Mouse (Mus musculus) limb, embryonic 15.5 days (tissue): ENCODE measurements around the gene Unc13c. TPM values are rescaled to one million over a fixed set of nuclear protein-coding genes. Genes with fewer than 3 reads are reported as not detected.

Experiments
- ATAC-seq: fragments of 200-750 bp; cut with Nextera tagmentation; 2 replicates; pipeline ENCODE4 v1.8.0; 2017; ENCODE audit warnings: low read depth, moderate TSS enrichment; ENCODE audit not compliant: insufficient number of reproducible peaks, low FRiP score, low TSS enrichment
- H3K27ac ChIP-seq: fragments of 300-500 bp; sonication (generic); 2 replicates; pipeline ENCODE4 v1.5.1; 2015; ENCODE audit warnings: moderate library complexity, mild to moderate bottlenecking, inconsistent platforms
- H3K27me3 ChIP-seq: fragments of 300-500 bp; sonication (generic); 2 replicates; pipeline ENCODE4 v1.6.1; 2015; ENCODE audit warnings: inconsistent platforms
- H3K36me3 ChIP-seq: fragments of 300-500 bp; sonication (generic); 2 replicates; pipeline ENCODE4 v1.6.1; 2015; ENCODE audit warnings: inconsistent platforms
- H3K4me1 ChIP-seq: fragments of 300-500 bp; sonication (generic); 2 replicates; pipeline ENCODE4 v1.6.1; 2015; ENCODE audit warnings: inconsistent platforms
- H3K4me2 ChIP-seq: fragments of 300-500 bp; sonication (generic); 2 replicates; pipeline ENCODE4 v1.6.1; 2015; ENCODE audit warnings: mild to moderate bottlenecking, inconsistent platforms
- H3K4me3 ChIP-seq: fragments of 300-500 bp; sonication (generic); 2 replicates; pipeline ENCODE4 v1.5.1; 2015; ENCODE audit warnings: mild to moderate bottlenecking, inconsistent platforms
- H3K9ac ChIP-seq: fragments of 300-500 bp; sonication (generic); 2 replicates; pipeline ENCODE4 v1.6.1; 2015; ENCODE audit warnings: inconsistent platforms
- H3K9me3 ChIP-seq: fragments of 300-500 bp; sonication (generic); 2 replicates; pipeline ENCODE4 v1.6.1; 2016; ENCODE audit warnings: inconsistent platforms
- WGBS: fragments of 180-500 bp; shearing (Covaris S2); methylation state at CpG from one replicate; pipeline ENCODE4 v1.1.7; 2015; 5-methylcytosine and 5-hydroxymethylcytosine counted together
- polyA plus RNA-seq: library from polyadenylated mRNA; unstranded; fragments of >200 nt; fragmentation: Nextera tagmentation; extraction: Ambion mirVana; gene quantifications from 2 replicates; pipeline ENCODE4 v1.2.1, GENCODE M21; 2015

Unc13c gene
- polyA plus RNA-seq, 1 experiment from 2014 or later: 1.1 TPM

DNA sequence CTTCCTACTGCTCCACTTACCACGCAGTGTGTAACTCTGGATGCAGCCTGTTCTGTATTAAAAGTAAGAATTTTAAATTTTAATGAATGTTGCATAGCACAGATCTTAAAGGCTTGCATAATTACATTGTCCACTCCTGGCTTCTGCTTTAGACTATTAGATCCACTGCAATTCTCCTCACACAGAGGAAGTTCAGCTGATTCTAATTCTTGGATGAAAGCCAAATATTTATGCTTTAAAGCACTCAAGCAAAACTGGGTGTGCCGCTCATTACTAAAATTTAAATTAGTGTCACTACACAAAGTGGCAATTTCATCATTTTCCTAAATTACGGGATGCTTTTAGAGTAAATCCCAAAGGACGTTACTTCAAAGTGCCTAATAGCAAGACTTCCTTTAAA lies 17.2 kb downstream of the Unc13c start:
- Histone ChIP-seq H3K9me3 (no peaks in the 10 kb centered on the region), H3K4me1 (no peaks in the 10 kb centered on the region), H3K27me3 (no peaks in the 10 kb centered on the region), H3K4me2 (no peak overlapping the region), H3K4me3 (no peak overlapping the region), H3K27ac (no peak overlapping the region), H3K9ac (no peak overlapping the region), H3K36me3 (no peaks in the 10 kb centered on the region)
- ATAC-seq: no peak
- WGBS: 65% methylated on average over 4 of the region's 4 CpGs

DNA sequence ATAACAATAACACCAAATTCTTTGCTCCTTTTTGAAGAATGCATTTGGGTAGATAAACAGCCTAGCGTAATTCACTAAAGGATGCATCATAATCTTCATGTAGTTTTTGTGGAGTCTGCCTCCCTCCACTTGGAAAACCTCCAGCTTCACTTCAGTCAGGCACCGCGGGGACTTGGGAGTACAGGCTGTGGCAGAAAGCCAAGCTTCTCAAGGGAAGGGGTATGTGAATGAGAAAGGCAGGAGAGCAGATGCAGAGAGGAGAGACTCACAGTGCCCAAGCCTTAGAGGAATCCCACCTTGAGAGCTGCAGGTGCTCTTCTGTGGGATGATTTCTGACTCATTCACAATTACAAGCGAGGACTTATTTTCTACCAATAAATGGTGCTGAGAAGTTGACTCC lies 33.9 kb downstream of the Unc13c start:
- Histone ChIP-seq H3K27ac (no peak overlapping the region), H3K4me1 (no peaks in the 10 kb centered on the region), H3K4me2 (no peak overlapping the region), H3K9me3 (no peaks in the 10 kb centered on the region), H3K27me3 (no peaks in the 10 kb centered on the region), H3K4me3 (no peak overlapping the region), H3K9ac (no peak overlapping the region), H3K36me3 (no peaks in the 10 kb centered on the region)
- WGBS: 44% methylated on average over 4 of the region's 4 CpGs
- ATAC-seq: no peak

DNA sequence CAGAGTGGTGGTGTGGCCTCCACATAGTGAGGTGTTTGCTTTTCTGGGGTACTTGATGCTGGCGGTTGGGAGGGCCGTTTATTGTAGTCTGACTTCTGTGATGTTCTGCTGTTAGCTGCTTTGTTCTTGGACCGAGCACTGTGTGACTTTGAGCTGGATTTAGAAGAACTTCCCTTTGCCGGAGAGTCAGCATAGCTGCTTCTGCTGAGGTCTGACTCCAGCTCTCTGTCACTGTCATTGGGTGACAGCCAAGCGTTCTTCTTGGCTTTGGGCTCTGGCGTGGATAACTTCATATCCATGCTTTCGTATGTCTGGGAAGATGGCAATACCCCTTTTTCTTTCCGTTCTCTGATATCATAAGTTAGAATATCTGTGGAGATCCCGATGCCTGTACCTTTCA lies 36.8 kb downstream of the Unc13c start:
- H3K9ac ChIP-seq: no peak overlapping the region
- H3K4me2 ChIP-seq: no peak overlapping the region
- no peak for ATAC-seq
- WGBS: 92% methylated on average over 9 of the region's 9 CpGs
- H3K9me3 ChIP-seq: no peaks in the 10 kb centered on the region
- H3K27ac ChIP-seq: no peak overlapping the region
- H3K27me3 ChIP-seq: no peaks in the 10 kb centered on the region
- H3K36me3 ChIP-seq: no peaks in the 10 kb centered on the region
- no peak overlapping the region for H3K4me3 ChIP-seq
- H3K4me1 ChIP-seq: no peaks in the 10 kb centered on the region

DNA sequence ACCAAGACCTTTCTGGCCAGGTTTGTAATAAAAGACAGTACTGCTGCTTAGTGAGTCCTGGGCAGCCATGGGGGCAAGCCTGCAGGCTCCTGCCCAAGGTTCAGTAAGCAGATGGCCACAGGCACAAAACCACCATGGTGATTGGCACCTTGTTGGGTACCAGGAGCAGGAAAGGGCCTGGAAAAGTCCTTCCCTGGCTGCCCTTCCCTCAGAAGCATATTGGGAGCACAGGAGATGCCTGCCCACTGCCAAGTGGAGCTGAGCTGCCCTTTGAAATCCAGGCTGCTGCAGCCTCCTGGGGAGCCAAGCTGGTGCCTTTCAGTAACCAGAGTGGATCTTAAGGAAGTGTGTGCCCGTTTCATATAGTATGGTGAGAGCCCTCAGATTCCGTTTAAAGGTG lies 41.5 kb downstream of the Unc13c start:
- Histone ChIP-seq H3K4me1 (no peaks in the 10 kb centered on the region), H3K9ac (no peak overlapping the region), H3K4me3 (no peak overlapping the region), H3K27me3 (no peaks in the 10 kb centered on the region), H3K4me2 (no peak overlapping the region), H3K9me3 (no peaks in the 10 kb centered on the region), H3K27ac (no peak overlapping the region), H3K36me3 (no peaks in the 10 kb centered on the region)
- WGBS: 82% methylated on average over 2 of the region's 2 CpGs
- no peak for ATAC-seq

DNA sequence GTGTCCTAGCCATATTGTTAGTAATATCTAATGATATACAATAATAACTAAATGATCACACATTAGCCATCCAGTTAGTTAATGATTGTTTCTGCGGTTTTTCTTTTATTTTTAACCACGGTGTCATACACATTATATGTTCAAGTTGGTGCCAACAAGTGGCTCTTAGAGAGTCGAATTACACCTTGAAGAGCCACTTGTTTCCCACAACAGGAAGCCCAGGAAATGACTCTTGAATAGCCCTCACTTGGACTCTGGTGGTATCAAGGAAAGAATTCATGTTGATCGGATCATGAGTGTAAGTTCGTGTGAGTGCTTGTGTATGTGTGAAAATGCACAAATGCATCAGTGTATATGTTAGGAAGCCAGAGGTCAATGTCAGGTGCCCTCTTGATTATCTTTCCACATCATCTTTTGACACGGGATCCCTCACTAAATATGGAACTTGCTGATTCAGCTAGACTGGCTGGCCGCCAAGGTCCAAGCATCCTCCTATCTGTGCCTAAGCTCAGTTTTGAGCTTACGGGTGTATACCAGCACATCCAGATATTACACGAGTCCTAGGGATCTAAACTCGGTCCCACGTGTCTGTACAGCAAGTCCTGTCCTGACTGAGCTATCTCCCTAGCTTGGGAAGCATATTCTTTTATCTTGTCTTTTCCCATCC lies 46.2 kb downstream of the Unc13c start:
- no peaks in the 10 kb centered on the region for H3K36me3 ChIP-seq
- no peak overlapping the region for H3K27ac ChIP-seq
- H3K9me3 ChIP-seq: no peaks in the 10 kb centered on the region
- H3K27me3 ChIP-seq: no peaks in the 10 kb centered on the region
- H3K4me2 ChIP-seq: no peak overlapping the region
- H3K9ac ChIP-seq: no peak overlapping the region
- no peak for ATAC-seq
- 84% methylated on average over 11 of the region's 11 CpGs for WGBS
- no peak overlapping the region for H3K4me3 ChIP-seq
- no peaks in the 10 kb centered on the region for H3K4me1 ChIP-seq

- no peak for ATAC-seq
- Histone ChIP-seq H3K4me3 (no peak overlapping the region), H3K4me1 (no peaks in the 10 kb centered on the region), H3K9ac (no peak overlapping the region), H3K27ac (no peak overlapping the region), H3K4me2 (no peak overlapping the region), H3K27me3 (no peaks in the 10 kb centered on the region), H3K9me3 (no peaks in the 10 kb centered on the region), H3K36me3 (no peaks in the 10 kb centered on the region)
- WGBS: 42% methylated on average over 4 of the region's 4 CpGs
Measured at GRCm38 (mm10) chr9:73905959-73906358, 62.8 kb downstream of the Unc13c start.

DNA sequence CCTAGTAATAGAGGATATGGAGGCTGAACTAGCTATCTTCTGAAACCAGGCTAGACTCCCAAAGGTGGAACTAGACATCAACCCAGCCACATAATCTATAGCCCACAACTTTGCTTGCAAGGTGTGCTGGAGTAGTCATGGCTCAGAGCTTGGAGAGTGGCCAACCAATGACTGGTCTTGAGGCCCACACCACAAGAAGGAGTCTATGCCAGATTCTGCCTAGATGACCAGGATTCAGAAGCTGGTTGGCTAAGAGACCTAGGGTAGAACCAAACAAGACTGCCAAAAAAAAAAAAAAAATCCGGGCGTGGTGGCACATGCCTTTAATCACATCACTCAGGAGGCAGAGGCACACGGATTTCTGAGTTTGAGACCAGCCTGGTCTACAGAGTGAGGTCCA lies 70.2 kb downstream of the Unc13c start:
- 76% methylated on average over 3 of the region's 3 CpGs for WGBS

DNA sequence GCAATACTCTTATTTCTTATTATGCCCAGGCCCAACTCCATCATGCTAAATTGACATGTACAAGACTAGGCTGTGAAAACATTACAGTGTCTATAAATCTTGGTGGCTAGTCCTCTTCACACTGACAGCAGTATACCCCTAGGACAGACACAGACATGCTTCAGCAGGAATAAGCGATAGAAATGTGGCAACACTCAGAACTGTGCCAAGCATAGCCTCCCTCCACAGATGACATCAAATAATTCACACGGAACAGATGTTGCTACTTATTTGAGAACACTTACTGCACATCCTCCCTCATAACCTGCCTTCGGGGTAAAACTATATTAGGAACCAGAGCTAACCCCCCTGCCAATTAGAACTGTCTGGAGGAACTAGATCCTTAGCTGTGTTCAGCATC lies 72.6 kb downstream of the Unc13c start:
- no peak overlapping the region for H3K4me2 ChIP-seq
- no peak for ATAC-seq
- WGBS: 50% methylated on average over 3 of the region's 3 CpGs

More for the DNA sequence above, 70.2 kb downstream of the Unc13c start:
- Histone ChIP-seq H3K4me2 (no peak overlapping the region), H3K9ac (no peak overlapping the region), H3K4me1 (no peaks in the 10 kb centered on the region), H3K4me3 (no peak overlapping the region), H3K27me3 (no peaks in the 10 kb centered on the region), H3K9me3 (no peaks in the 10 kb centered on the region), H3K27ac (no peak overlapping the region), H3K36me3 (no peaks in the 10 kb centered on the region)
- ATAC-seq: no peak

GRCm38 (mm10) chr9:73883587-73883986 lies 85.2 kb downstream of the Unc13c start:
- no peak overlapping the region for H3K4me3 ChIP-seq
- H3K27ac ChIP-seq: no peak overlapping the region
- no peaks in the 10 kb centered on the region for H3K4me1 ChIP-seq
- H3K9ac ChIP-seq: no peak overlapping the region
- H3K27me3 ChIP-seq: no peaks in the 10 kb centered on the region
- no peaks in the 10 kb centered on the region for H3K36me3 ChIP-seq
- H3K4me2 ChIP-seq: no peak overlapping the region
- no peak for ATAC-seq
- WGBS: 44% methylated on average over 1 of the region's 1 CpGs
- no peaks in the 10 kb centered on the region for H3K9me3 ChIP-seq

More for the DNA sequence above, 72.6 kb downstream of the Unc13c start:
- Histone ChIP-seq H3K4me3 (no peak overlapping the region), H3K27ac (no peak overlapping the region), H3K36me3 (no peaks in the 10 kb centered on the region), H3K9me3 (no peaks in the 10 kb centered on the region), H3K27me3 (no peaks in the 10 kb centered on the region), H3K9ac (no peak overlapping the region), H3K4me1 (no peaks in the 10 kb centered on the region)

DNA sequence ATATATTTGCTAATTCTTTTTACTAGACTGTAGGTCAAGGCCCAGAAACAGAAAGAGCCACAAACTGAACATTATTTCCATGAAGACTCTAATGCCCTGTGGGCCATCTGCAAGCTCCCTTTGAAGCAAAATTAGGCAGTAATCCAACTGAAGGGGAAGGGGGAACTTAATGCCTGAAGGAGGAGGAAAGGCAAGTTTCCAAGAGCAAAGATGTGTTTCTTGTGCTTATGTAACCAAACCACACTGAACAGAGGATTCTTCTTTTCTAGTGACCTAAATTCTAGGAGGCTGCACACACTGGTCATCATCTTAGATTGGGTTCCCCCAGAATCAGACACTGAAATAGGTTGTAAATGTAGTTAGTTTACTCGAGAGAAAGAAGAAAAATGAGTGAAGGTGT lies 85.6 kb downstream of the Unc13c start:
- no peak for ATAC-seq
- Histone ChIP-seq H3K4me1 (no peaks in the 10 kb centered on the region), H3K36me3 (no peaks in the 10 kb centered on the region), H3K9me3 (no peaks in the 10 kb centered on the region), H3K4me3 (no peak overlapping the region), H3K9ac (no peak overlapping the region), H3K4me2 (no peak overlapping the region), H3K27ac (no peak overlapping the region), H3K27me3 (no peaks in the 10 kb centered on the region)
- WGBS: 59% methylated on average over 1 of the region's 1 CpGs

- Histone ChIP-seq H3K9ac (no peak overlapping the region), H3K4me1 (no peaks in the 10 kb centered on the region), H3K27ac (no peak overlapping the region), H3K4me3 (no peak overlapping the region), H3K27me3 (no peaks in the 10 kb centered on the region), H3K4me2 (no peak overlapping the region), H3K36me3 (no peaks in the 10 kb centered on the region), H3K9me3 (no peaks in the 10 kb centered on the region)
- no peak for ATAC-seq
- WGBS: 90% methylated on average over 5 of the region's 5 CpGs
Measured at GRCm38 (mm10) chr9:73882393-73882919, 86.3 kb downstream of the Unc13c start.

DNA sequence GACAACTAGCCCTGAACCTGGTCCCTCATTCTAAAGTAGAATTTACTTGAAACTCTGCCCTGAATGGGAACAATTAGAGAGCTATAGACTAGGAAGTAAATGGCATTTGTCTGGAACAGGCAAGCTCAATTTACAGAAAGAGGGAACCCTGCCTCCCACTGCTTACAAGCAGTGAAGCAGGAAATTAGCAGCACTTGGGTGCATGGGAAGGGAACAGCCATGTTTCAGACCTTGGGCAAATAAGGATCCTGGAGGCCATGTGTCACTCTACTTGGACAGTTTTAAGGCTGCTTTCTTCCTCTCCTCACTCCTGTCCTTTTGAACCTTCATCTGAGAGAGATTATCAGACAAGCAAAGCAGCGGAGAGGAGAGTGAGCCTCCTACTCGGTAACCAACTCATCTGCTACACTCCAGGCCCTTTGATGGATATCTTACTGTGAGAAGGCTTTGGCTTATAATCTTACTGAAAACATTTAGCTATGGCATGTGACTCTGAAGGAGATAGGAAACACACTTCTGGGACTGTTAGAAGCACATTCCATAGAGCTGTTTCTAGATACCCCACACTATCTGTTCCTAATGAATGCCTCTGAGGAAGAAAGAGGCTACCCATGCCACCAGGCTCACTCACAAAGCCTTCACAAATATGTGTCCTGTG lies 101.2 kb downstream of the Unc13c start:
- H3K27me3 ChIP-seq: no peaks in the 10 kb centered on the region
- no peak overlapping the region for H3K9ac ChIP-seq
- no peaks in the 10 kb centered on the region for H3K9me3 ChIP-seq
- no peak overlapping the region for H3K4me2 ChIP-seq
- H3K4me1 ChIP-seq: no peaks in the 10 kb centered on the region
- no peak overlapping the region for H3K4me3 ChIP-seq
- WGBS: 38% methylated on average over 2 of the region's 2 CpGs
- no peak for ATAC-seq
- no peaks in the 10 kb centered on the region for H3K36me3 ChIP-seq
- H3K27ac ChIP-seq: no peak overlapping the region
